Mouse (Mus musculus) embryonic fibroblast, embryonic 13.5 days (primary cell): ENCODE data around the gene Olfr1029. TPM values are rescaled to one million over a fixed set of nuclear protein-coding genes. Genes with fewer than 3 reads are reported as not detected.
"Not testable (repeated sequence)": the region's sequence is repeated elsewhere in the genome, so short reads cannot be mapped to it uniquely, and the experiment has no call there.

ENCODE experiments used
- H3K27ac ChIP-seq: 2 replicates; pipeline ENCODE4 v1.5.1; 2012; ENCODE audit warnings: low read length, control low read depth, inconsistent platforms; ENCODE audit not compliant: insufficient read depth
- H3K4me1 ChIP-seq: 2 replicates; pipeline ENCODE4 v1.6.1; 2011; ENCODE audit warnings: low read length; ENCODE audit not compliant: control insufficient read depth, insufficient read depth
- H3K4me3 ChIP-seq: 2 replicates; pipeline ENCODE4 v1.5.1; 2011; ENCODE audit warnings: mild to moderate bottlenecking, control low read depth, low read length; ENCODE audit not compliant: insufficient read depth
- CTCF ChIP-seq: IDR thresholded peaks from 2 replicates; pipeline ENCODE4 v1.5.1; 2011; ENCODE audit warnings: mild to moderate bottlenecking, control low read depth, low read length, moderate library complexity, borderline replicate concordance; ENCODE audit not compliant: insufficient read depth
- POLR2A ChIP-seq: IDR thresholded peaks from 2 replicates; pipeline ENCODE4 v1.6.1; 2011; ENCODE audit warnings: low read depth, mild to moderate bottlenecking, control low read depth, low read length, moderate library complexity
- polyA plus RNA-seq: library from polyadenylated mRNA; stranded (reverse); fragments of >200 nt; gene quantifications from 2 replicates; pipeline ENCODE4 v1.2.4, GENCODE M21; 2011; ENCODE audit warnings: low read depth; ENCODE audit not compliant: missing spikeins, insufficient read length

Gene Olfr1029
- polyA plus RNA-seq, result not detected in 2 replicates

- TF ChIP-seq CTCF (no peak), POLR2A (no peak)
- no peaks in the 10 kb centered on the region for H3K4me1 ChIP-seq
- no peak within 1 kb of the TSS for H3K4me3 ChIP-seq
- no peak within 1 kb of the TSS for H3K27ac ChIP-seq
These were observed at the start of gene Olfr1029 for GRCm38 (mm10) chr2:85973595-85973994. Gene Olfr1029, plus strand, starts transcription at chr2:85973895.

DNA sequence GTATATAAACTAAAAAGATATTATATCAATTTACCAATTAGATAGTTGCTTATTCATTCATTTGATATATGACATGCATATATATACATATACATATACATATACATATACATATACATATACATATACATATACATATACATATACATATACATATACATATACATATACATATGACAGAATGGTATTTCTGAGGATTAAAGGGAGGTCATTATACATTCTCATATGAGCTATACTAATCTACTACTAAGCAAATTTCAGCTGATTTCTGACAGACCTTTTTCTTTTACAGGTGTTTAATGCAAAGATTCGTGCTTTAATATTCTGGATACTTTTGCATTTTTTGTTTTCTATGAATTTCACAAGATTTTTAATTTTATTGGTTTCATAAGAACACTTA, 23.6 kb upstream of the Olfr1029 start, which contains the start of gene Olfr1028:
TSS of gene Olfr1028 (plus strand) at position 301 of the 400 bp plus-strand sequence.
- no peak for TF ChIP-seq CTCF
- no peak for TF ChIP-seq POLR2A
- no peaks in the 10 kb centered on the region for H3K4me1 ChIP-seq
- H3K4me3 ChIP-seq, result no peak within 1 kb of the TSS
- no peak within 1 kb of the TSS for H3K27ac ChIP-seq

- Histone ChIP-seq H3K4me1 (no peaks in the 10 kb centered on the region), H3K27ac (no peak within 1 kb of the TSS), H3K4me3 (no peak within 1 kb of the TSS)
- TF ChIP-seq CTCF (no peak), POLR2A (no peak)
These were observed 5.3 kb downstream of the Olfr1029 start, which contains the start of gene Olfr1030 for GRCm38 (mm10) chr2:85978976-85979375. Gene Olfr1030, plus strand, starts transcription at chr2:85979276.

DNA sequence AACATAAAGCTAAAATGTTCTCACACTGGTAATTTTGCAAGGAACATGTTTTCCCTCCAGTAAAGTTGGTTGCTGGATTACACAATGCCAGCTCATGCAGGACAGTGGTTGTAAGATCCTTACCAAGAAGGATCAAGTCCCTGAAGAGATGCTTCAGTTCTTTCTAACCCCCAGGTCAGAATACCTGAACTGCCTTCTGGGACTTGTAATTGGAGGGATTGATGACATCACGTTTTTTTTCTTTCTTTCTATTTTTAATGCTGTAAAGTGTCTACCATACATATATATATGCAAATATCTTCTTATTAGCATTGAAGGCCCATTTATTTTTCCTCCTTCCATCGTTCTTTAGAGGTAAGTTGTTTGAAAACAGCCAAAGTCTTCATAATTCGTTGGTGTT, 16.3 kb downstream of the Olfr1029 start, which contains the start of gene Olfr1031:
TSS of gene Olfr1031 (plus strand) at position 301 of the 400 bp plus-strand sequence.
- Histone ChIP-seq H3K27ac (no peak within 1 kb of the TSS), H3K4me3 (no peak within 1 kb of the TSS), H3K4me1 (no peaks in the 10 kb centered on the region)
- TF ChIP-seq CTCF (no peak), POLR2A (no peak)

DNA sequence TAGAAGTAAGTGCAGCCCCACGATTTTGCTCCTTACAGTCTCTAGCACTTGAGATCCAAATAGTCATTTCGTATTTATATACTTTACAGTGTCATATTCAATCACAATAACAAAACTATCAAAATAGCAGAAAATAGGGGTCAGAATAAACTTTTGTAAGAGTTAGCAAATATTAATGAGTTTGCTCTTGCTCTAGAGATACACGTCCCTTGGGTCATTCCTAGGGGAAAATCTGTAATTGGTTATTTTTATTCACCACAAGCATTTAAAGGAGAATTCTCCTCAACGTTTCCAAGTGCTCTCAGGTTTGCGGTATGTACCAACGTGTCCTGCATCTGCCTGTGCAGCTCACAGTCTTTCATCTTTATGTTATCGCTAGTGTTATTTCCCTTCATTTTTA, 31.5 kb downstream of the Olfr1029 start, which contains the start of gene Olfr1032:
TSS of gene Olfr1032 (plus strand) at position 301 of the 400 bp plus-strand sequence.
- Histone ChIP-seq H3K4me3 (no peak within 1 kb of the TSS), H3K27ac (no peak within 1 kb of the TSS), H3K4me1 (no peaks in the 10 kb centered on the region)
- no peak for TF ChIP-seq CTCF
- no peak for TF ChIP-seq POLR2A

- not testable (repeated sequence) for H3K4me1 ChIP-seq, H3K27ac ChIP-seq
- H3K4me3 ChIP-seq, result peak within 1 kb of the TSS; percentile 32
These were observed 46.7 kb downstream of the Olfr1029 start, which contains the start of gene Olfr1033 for GRCm38 (mm10) chr2:86020406-86020805. Gene Olfr1033, plus strand, starts transcription at chr2:86020633.

- not testable (repeated sequence) for H3K4me1 ChIP-seq
These were observed 47.8 kb downstream of the Olfr1029 start for GRCm38 (mm10) chr2:86021518-86021917.

More at GRCm38 (mm10) chr2:86021518-86021917, 47.8 kb downstream of the Olfr1029 start:
- not testable (repeated sequence) for H3K4me3 ChIP-seq, H3K27ac ChIP-seq

Other genes starting within 250 kb of the Olfr1029 start
- not detected in 2 replicates for gene Olfr1012, start 211.1 kb upstream of the Olfr1029 start, polyA plus RNA-seq
- not detected in 2 replicates for gene Olfr1013, start 206.8 kb upstream of the Olfr1029 start, polyA plus RNA-seq
- not detected in 2 replicates for gene Olfr1014, start 201.2 kb upstream of the Olfr1029 start, polyA plus RNA-seq
- not detected in 2 replicates for gene Olfr1015, start 191.9 kb upstream of the Olfr1029 start, polyA plus RNA-seq
- gene Olfr1016, start 171.4 kb upstream of the Olfr1029 start, polyA plus RNA-seq, result not detected in 2 replicates
- not detected in 2 replicates for gene Olfr1018, start 155.4 kb upstream of the Olfr1029 start, polyA plus RNA-seq
- gene Olfr1019, start 128.4 kb upstream of the Olfr1029 start, polyA plus RNA-seq, result not detected in 2 replicates
- not detected in 2 replicates for gene Olfr1020, start 126.9 kb upstream of the Olfr1029 start, polyA plus RNA-seq
- gene Olfr1022, start 105.3 kb upstream of the Olfr1029 start, polyA plus RNA-seq, result not detected in 2 replicates
- not detected in 2 replicates for gene Olfr1023, start 88.3 kb upstream of the Olfr1029 start, polyA plus RNA-seq
- not detected in 2 replicates for gene Olfr1024, start 68.8 kb upstream of the Olfr1029 start, polyA plus RNA-seq
- not detected in 2 replicates for gene Olfr1025-ps1, start 58.7 kb upstream of the Olfr1029 start, polyA plus RNA-seq
- not detected in 2 replicates for gene Olfr1026, start 52.3 kb upstream of the Olfr1029 start, polyA plus RNA-seq
- gene Olfr1028, start 23.5 kb upstream of the Olfr1029 start, polyA plus RNA-seq, result not detected in 2 replicates
- not detected in 2 replicates for gene Olfr1030, start 5.4 kb downstream of the Olfr1029 start, polyA plus RNA-seq
- not detected in 2 replicates for gene Olfr1031, start 16.4 kb downstream of the Olfr1029 start, polyA plus RNA-seq
- not detected in 2 replicates for gene Olfr1032, start 31.6 kb downstream of the Olfr1029 start, polyA plus RNA-seq
- 0.63 and 1.2 TPM in 2 replicates for gene Olfr1033, start 46.7 kb downstream of the Olfr1029 start, polyA plus RNA-seq
- gene Olfr1034, start 72.0 kb downstream of the Olfr1029 start, polyA plus RNA-seq, result not detected in 2 replicates
- not detected in 2 replicates for gene Olfr1036, start 100.1 kb downstream of the Olfr1029 start, polyA plus RNA-seq
- not detected in 2 replicates for gene Olfr1037, start 113.5 kb downstream of the Olfr1029 start, polyA plus RNA-seq
- not detected in 2 replicates for gene Olfr1039, start 162.0 kb downstream of the Olfr1029 start, polyA plus RNA-seq
- gene Olfr1040, start 172.8 kb downstream of the Olfr1029 start, polyA plus RNA-seq, result not detected in 2 replicates
- gene Olfr1042, start 187.9 kb downstream of the Olfr1029 start, polyA plus RNA-seq, result not detected in 2 replicates
- gene Olfr1043, start 193.6 kb downstream of the Olfr1029 start, polyA plus RNA-seq, result not detected in 2 replicates
- not detected in 2 replicates for gene Olfr1044, start 203.9 kb downstream of the Olfr1029 start, polyA plus RNA-seq
- gene Olfr52, start 211.8 kb downstream of the Olfr1029 start, polyA plus RNA-seq, result not detected in 2 replicates
- not detected in 2 replicates for gene Olfr1045, start 229.1 kb downstream of the Olfr1029 start, polyA plus RNA-seq
- not detected in 2 replicates for gene Olfr1046, start 245.4 kb downstream of the Olfr1029 start, polyA plus RNA-seq